Mouse (Mus musculus): ENCODE data around the gene Ak2. TPM values are rescaled to one million over a fixed set of nuclear protein-coding genes. Genes with fewer than 3 reads are reported as not detected.

The Ak2 gene
- polyA plus RNA-seq, 1 experiment, result 176 TPM

DNA sequence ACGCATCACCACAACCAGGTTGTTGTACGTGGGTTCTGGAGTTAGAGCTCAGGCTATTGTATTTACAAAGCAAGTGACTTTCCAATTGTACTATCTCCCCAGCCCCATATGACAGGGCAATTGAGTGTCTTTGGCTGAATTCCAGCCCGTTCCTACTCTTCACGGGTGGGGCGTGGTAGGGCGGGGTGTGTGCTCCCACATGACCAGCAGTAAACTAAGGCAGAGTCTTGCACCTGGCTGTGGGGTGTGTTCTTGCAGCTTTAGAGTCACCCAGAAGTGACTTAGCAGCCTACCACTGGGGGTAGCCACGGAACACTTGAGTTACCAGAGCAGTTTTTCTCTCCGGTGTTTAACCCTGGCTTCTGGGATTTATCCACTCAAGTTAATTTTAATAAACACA lies 5.5 kb downstream of the Ak2 start:
- no peak overlapping the region for H3K4me3 ChIP-seq (ENCODE audit: insufficient read depth, poor library complexity, severe bottlenecking)
- TF ChIP-seq MAX (IDR thresholded peaks at IDR 0.05) (no peak), MYOD1 (IDR thresholded peaks at IDR 0.05; ENCODE audit: control insufficient read depth, insufficient read length, low read depth) (no peak), USF1 (IDR thresholded peaks at IDR 0.05; ENCODE audit: low read depth) (no peak), MYOG (IDR thresholded peaks at IDR 0.05; ENCODE audit: control insufficient read depth, extremely low read depth, insufficient read length) (no peak), FOSL1 (IDR thresholded peaks at IDR 0.05; ENCODE audit: insufficient read depth, low read length, poor library complexity, severe bottlenecking) (no peak)
- H3K36me3 ChIP-seq (ENCODE audit: control insufficient read depth, insufficient read depth), result peaks cover 74% of the 10 kb centered on the region
- H3ac ChIP-seq (ENCODE audit: control insufficient read depth, insufficient read length, low read depth), result no peak overlapping the region
- H3K79me2 ChIP-seq (ENCODE audit: control insufficient read depth, insufficient read depth), result peaks cover 89% of the 10 kb centered on the region
- peaks cover 68% of the 10 kb centered on the region for H3K79me3 ChIP-seq (ENCODE audit: low read depth)
- H3K27me3 ChIP-seq (ENCODE audit: control insufficient read depth, insufficient read depth, insufficient read length), result no peaks in the 10 kb centered on the region

- Histone ChIP-seq H3K36me3 (ENCODE audit: control insufficient read depth, insufficient read depth) (peaks cover 85% of the 10 kb centered on the region), H3K4me3 (ENCODE audit: insufficient read depth, poor library complexity, severe bottlenecking) (no peak overlapping the region)
These were observed 6.6 kb downstream of the Ak2 start for GRCm38 (mm10) chr4:128998401-128998800.

DNA sequence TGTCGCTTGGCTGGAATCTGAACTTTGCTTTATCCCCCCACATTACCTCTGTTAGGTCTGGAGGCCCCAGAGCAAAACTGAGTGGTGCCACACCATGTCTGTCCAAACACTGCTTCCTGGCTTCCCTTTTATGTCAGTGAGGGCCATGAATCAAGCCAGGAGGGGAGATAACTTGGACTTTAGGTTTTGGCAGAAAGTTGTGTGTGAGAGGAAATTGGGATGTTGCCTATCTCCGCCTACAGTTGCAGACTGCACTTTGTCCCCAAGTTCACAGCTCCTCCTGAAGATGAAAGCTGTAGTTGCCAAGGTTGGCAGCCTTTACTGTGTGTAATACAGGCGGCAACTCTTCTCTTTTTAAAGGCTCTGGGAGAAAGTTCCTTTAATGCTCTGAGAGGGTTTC lies 9.0 kb downstream of the Ak2 start:
- Histone ChIP-seq H3K79me3 (ENCODE audit: low read depth) (peaks cover 47% of the 10 kb centered on the region), H3K79me2 (ENCODE audit: control insufficient read depth, insufficient read depth) (peaks cover 67% of the 10 kb centered on the region), H3K4me3 (ENCODE audit: insufficient read depth, poor library complexity, severe bottlenecking) (no peak overlapping the region), H3ac (ENCODE audit: control insufficient read depth, insufficient read length, low read depth) (no peak overlapping the region), H3K27me3 (ENCODE audit: control insufficient read depth, insufficient read depth, insufficient read length) (no peaks in the 10 kb centered on the region), H3K36me3 (ENCODE audit: control insufficient read depth, insufficient read depth) (peaks cover 90% of the 10 kb centered on the region)
- TF ChIP-seq CTCF (IDR thresholded peaks at IDR 0.05; ENCODE audit: control insufficient read depth, insufficient read depth, insufficient read length) (no peak), USF1 (IDR thresholded peaks at IDR 0.05; ENCODE audit: low read depth) (no peak), MAX (IDR thresholded peaks at IDR 0.05) (no peak), MYOG (IDR thresholded peaks at IDR 0.05; ENCODE audit: control insufficient read depth, extremely low read depth, insufficient read length) (no peak)

More at GRCm38 (mm10) chr4:128998401-128998800, 6.6 kb downstream of the Ak2 start:
- no peak overlapping the region for H3ac ChIP-seq (ENCODE audit: control insufficient read depth, insufficient read length, low read depth)
- no peaks in the 10 kb centered on the region for H3K27me3 ChIP-seq (ENCODE audit: control insufficient read depth, insufficient read depth, insufficient read length)
- peaks cover 66% of the 10 kb centered on the region for H3K79me3 ChIP-seq (ENCODE audit: low read depth)
- peaks cover 86% of the 10 kb centered on the region for H3K79me2 ChIP-seq (ENCODE audit: control insufficient read depth, insufficient read depth)
- TF ChIP-seq CTCF (IDR thresholded peaks at IDR 0.05; ENCODE audit: control insufficient read depth, insufficient read depth, insufficient read length), result no peak
- TF ChIP-seq MAX (IDR thresholded peaks at IDR 0.05), result no peak
- no peak for TF ChIP-seq MYOD1 (IDR thresholded peaks at IDR 0.05; ENCODE audit: control insufficient read depth, insufficient read length, low read depth)
- TF ChIP-seq CEBPB (IDR thresholded peaks at IDR 0.05; ENCODE audit: low read depth), result no peak
- no peak for TF ChIP-seq FOSL1 (IDR thresholded peaks at IDR 0.05; ENCODE audit: insufficient read depth, low read length, poor library complexity, severe bottlenecking)
- no peak for TF ChIP-seq USF1 (IDR thresholded peaks at IDR 0.05; ENCODE audit: low read depth)
- no peak for TF ChIP-seq MYOG (IDR thresholded peaks at IDR 0.05; ENCODE audit: control insufficient read depth, extremely low read depth, insufficient read length)

GRCm38 (mm10) chr4:129003720-129004119 lies 12.0 kb downstream of the Ak2 start:
- H3ac ChIP-seq (ENCODE audit: control insufficient read depth, insufficient read length, low read depth), result no peak overlapping the region
- no peak overlapping the region for H3K4me3 ChIP-seq (ENCODE audit: insufficient read depth, poor library complexity, severe bottlenecking)
- peaks cover 20% of the 10 kb centered on the region for H3K79me3 ChIP-seq (ENCODE audit: low read depth)
- peaks cover 51% of the 10 kb centered on the region for H3K79me2 ChIP-seq (ENCODE audit: control insufficient read depth, insufficient read depth)
- H3K27me3 ChIP-seq (ENCODE audit: control insufficient read depth, insufficient read depth, insufficient read length), result no peaks in the 10 kb centered on the region
- H3K36me3 ChIP-seq (ENCODE audit: control insufficient read depth, insufficient read depth), result peaks cover 93% of the 10 kb centered on the region
- TF ChIP-seq MYOD1 (IDR thresholded peaks at IDR 0.05; ENCODE audit: control insufficient read depth, insufficient read length, low read depth), result no peak

DNA sequence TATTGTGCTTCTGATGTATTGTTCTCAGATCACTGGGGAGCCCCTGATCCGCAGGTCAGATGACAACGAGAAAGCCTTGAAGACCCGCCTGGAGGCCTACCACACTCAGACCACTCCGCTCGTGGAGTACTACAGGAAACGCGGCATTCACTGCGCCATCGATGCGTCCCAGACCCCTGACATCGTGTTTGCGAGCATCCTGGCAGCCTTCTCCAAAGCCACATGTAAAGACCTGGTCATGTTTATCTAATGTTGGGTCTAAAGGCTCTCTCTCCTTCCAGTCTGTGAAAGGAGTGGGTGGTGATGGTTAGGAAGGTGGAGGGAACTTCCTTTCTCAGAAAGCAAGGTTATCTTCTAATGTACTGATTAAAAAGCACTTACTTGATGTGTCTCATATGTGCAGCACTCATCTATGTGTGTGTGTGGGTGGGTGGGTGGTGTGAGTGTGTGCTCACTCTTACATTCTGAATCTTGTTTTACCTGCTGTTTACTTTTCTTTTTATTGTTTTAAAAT lies 16.3 kb downstream of the Ak2 start:
- Histone ChIP-seq H3K27me3 (ENCODE audit: control insufficient read depth, insufficient read depth, insufficient read length) (no peaks in the 10 kb centered on the region), H3K79me2 (ENCODE audit: control insufficient read depth, insufficient read depth) (peaks cover 31% of the 10 kb centered on the region), H3ac (ENCODE audit: control insufficient read depth, insufficient read length, low read depth) (no peak overlapping the region), H3K36me3 (ENCODE audit: control insufficient read depth, insufficient read depth) (peaks cover 73% of the 10 kb centered on the region), H3K79me3 (ENCODE audit: low read depth) (peaks cover 6% of the 10 kb centered on the region), H3K4me3 (ENCODE audit: insufficient read depth, poor library complexity, severe bottlenecking) (no peak overlapping the region)
- TF ChIP-seq CEBPB (IDR thresholded peaks at IDR 0.05; ENCODE audit: low read depth) (no peak), MYOG (IDR thresholded peaks at IDR 0.05; ENCODE audit: control insufficient read depth, extremely low read depth, insufficient read length) (no peak), CTCF (IDR thresholded peaks at IDR 0.05; ENCODE audit: control insufficient read depth, insufficient read depth, insufficient read length) (no peak), FOSL1 (IDR thresholded peaks at IDR 0.05; ENCODE audit: insufficient read depth, low read length, poor library complexity, severe bottlenecking) (no peak), USF1 (IDR thresholded peaks at IDR 0.05; ENCODE audit: low read depth) (no peak), MAX (IDR thresholded peaks at IDR 0.05) (no peak), MYOD1 (IDR thresholded peaks at IDR 0.05; ENCODE audit: control insufficient read depth, insufficient read length, low read depth) (no peak)

DNA sequence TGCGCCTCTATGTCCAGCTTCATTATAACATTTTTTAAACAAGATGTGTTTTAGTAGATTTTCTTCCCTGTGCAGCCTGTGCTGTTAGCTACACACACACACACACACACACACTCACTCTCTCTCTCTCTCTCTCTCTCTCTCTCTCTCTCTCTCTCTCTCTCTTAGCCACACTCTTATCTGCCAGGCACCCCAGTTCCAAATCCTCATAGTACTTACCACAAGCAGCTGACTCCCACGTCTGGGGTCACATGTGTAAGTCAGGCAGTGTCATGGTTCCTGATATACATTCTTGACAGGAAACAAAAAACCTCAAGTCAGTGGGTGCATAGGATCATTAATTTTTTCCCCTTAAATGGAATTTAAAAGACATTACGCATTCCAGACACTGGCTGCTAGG lies 16.9 kb downstream of the Ak2 start:
- Histone ChIP-seq H3K27me3 (ENCODE audit: control insufficient read depth, insufficient read depth, insufficient read length) (no peaks in the 10 kb centered on the region), H3K36me3 (ENCODE audit: control insufficient read depth, insufficient read depth) (peaks cover 67% of the 10 kb centered on the region), H3K79me2 (ENCODE audit: control insufficient read depth, insufficient read depth) (peaks cover 31% of the 10 kb centered on the region), H3K79me3 (ENCODE audit: low read depth) (peaks cover 6% of the 10 kb centered on the region), H3ac (ENCODE audit: control insufficient read depth, insufficient read length, low read depth) (no peak overlapping the region), H3K4me3 (ENCODE audit: insufficient read depth, poor library complexity, severe bottlenecking) (no peak overlapping the region)
- no peak for TF ChIP-seq FOSL1 (IDR thresholded peaks at IDR 0.05; ENCODE audit: insufficient read depth, low read length, poor library complexity, severe bottlenecking)
- peak; percentile 57 for TF ChIP-seq MYOD1 (IDR thresholded peaks at IDR 0.05; ENCODE audit: control insufficient read depth, insufficient read length, low read depth)
- peak; percentile 72 for TF ChIP-seq USF1 (IDR thresholded peaks at IDR 0.05; ENCODE audit: low read depth)

Measured in C2C12 (cell line).